Mouse (Mus musculus) erythroid progenitor cell, adult 5-6 weeks (primary cell): ENCODE results near the gene Arv1. TPM values are rescaled to one million over a fixed set of nuclear protein-coding genes. Genes with fewer than 3 reads are reported as not detected.

Experiments used
- ATAC-seq: replicated peaks from 2 replicates; pipeline ENCODE4 v1.8.0; 2016; ENCODE audit warnings: moderate number of reproducible peaks, mild to moderate bottlenecking, moderate TSS enrichment, inconsistent platforms; ENCODE audit not compliant: poor library complexity, low FRiP score, severe bottlenecking
- total RNA-seq, 2 experiments: library from RNA; stranded (forward) in 1 of 2; stranded (reverse) in 1 of 2; fragments of 150-400 nt in 1 of 2; fragments of 186-747, 209-891 nt in 1 of 2; gene quantifications; 2 replicates each; pipeline versions ENCODE4 v1.2.3 to v1.2.4; 2015 to 2017; ENCODE audit warnings: low replicate concordance in 2 of 2

The Arv1 gene
- total RNA-seq (2015; ENCODE audit: low replicate concordance) (1.7 TPM in 1 of 2 replicates, not detected in the other), total RNA-seq (2017; ENCODE audit: low replicate concordance) (2.3 TPM in 1 of 2 replicates, not detected in the other)

- peak; percentile 97 for ATAC-seq
Measured at GRCm38 (mm10) chr8:124721862-124722515, at the start of gene Arv1, which contains the start of gene Ttc13. Gene Arv1 (plus strand): TSS chr8:124722139. Gene Ttc13 (minus strand): TSS chr8:124721983.

GRCm38 (mm10) chr8:124672345-124672744, 49.6 kb upstream of the Arv1 start:
- no peak for ATAC-seq

- no peak for ATAC-seq
Measured at GRCm38 (mm10) chr8:124676661-124677060, 45.3 kb upstream of the Arv1 start.

GRCm38 (mm10) chr8:124677078-124677477, 44.9 kb upstream of the Arv1 start:
- peak; percentile 6; the same call in 1 of the 2 replicates for ATAC-seq

GRCm38 (mm10) chr8:124677486-124677885, 44.5 kb upstream of the Arv1 start:
- peak; percentile 76 for ATAC-seq

- ATAC-seq, result no peak
Measured at GRCm38 (mm10) chr8:124678246-124678645, 43.7 kb upstream of the Arv1 start.

- no peak for ATAC-seq
Measured at GRCm38 (mm10) chr8:124681077-124681791, 40.7 kb upstream of the Arv1 start.

GRCm38 (mm10) chr8:124681792-124682157, 40.2 kb upstream of the Arv1 start:
- no peak for ATAC-seq

- no peak for ATAC-seq
Measured at GRCm38 (mm10) chr8:124682218-124682617, 39.7 kb upstream of the Arv1 start.

GRCm38 (mm10) chr8:124688899-124689298, 33.0 kb upstream of the Arv1 start:
- ATAC-seq, result no peak

GRCm38 (mm10) chr8:124691706-124692105, 30.2 kb upstream of the Arv1 start:
- no peak for ATAC-seq

- no peak for ATAC-seq
Measured at GRCm38 (mm10) chr8:124695424-124696100, 26.4 kb upstream of the Arv1 start.

- ATAC-seq, result no peak
Measured at GRCm38 (mm10) chr8:124700271-124700670, 21.7 kb upstream of the Arv1 start.

- ATAC-seq, result no peak
Measured at GRCm38 (mm10) chr8:124701023-124701422, 20.9 kb upstream of the Arv1 start.

GRCm38 (mm10) chr8:124702183-124702582, 19.8 kb upstream of the Arv1 start:
- ATAC-seq, result no peak

GRCm38 (mm10) chr8:124703526-124703925, 18.4 kb upstream of the Arv1 start:
- ATAC-seq, result no peak

- no peak for ATAC-seq
Measured at GRCm38 (mm10) chr8:124704376-124704775, 17.6 kb upstream of the Arv1 start.

- no peak for ATAC-seq
Measured at GRCm38 (mm10) chr8:124705823-124706222, 16.1 kb upstream of the Arv1 start.

GRCm38 (mm10) chr8:124713207-124713606, 8.7 kb upstream of the Arv1 start:
- peak; percentile 87 for ATAC-seq

- no peak for ATAC-seq
Measured at GRCm38 (mm10) chr8:124715736-124716135, 6.2 kb upstream of the Arv1 start.

GRCm38 (mm10) chr8:124720133-124720532, 1.8 kb upstream of the Arv1 start:
- no peak for ATAC-seq
